Mouse (Mus musculus) ovary, adult 2 months (tissue): ENCODE measurements around the gene Slc35f4. TPM values are rescaled to one million over a fixed set of nuclear protein-coding genes. Genes with fewer than 3 reads are reported as not detected.

Source experiments
- polyA plus RNA-seq: library from polyadenylated mRNA; depleted of rRNA; stranded (reverse); fragments of >200 nt; gene quantifications from 2 replicates; pipeline ENCODE4 v1.2.3, GENCODE M21; 2012; rRNA removed

Gene Slc35f4
- polyA plus RNA-seq = 0.10 TPM in 1 of 2 replicates, not detected in the other

DNA sequence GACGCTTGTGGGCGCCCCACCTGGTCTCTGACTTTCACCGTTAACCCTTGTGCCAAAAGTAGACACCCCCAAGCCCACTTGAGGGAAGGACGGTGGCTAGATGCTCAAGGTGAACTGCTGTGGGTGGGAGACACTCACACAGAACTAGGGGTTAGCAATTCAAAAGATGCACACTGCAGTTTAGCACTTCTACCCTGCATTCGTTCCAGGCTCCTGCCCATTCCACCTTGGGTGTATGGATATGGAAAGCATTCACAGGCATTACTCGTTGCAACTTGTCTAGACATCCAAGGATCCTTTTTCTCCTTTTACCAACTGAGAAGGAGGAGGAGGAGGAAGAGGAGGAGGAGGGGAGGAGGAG is at the start of gene Slc35f4:
Gene Slc35f4, minus strand, starts transcription at position 116 of the 361 bp plus-strand sequence.

